Mouse (Mus musculus) thymus, postnatal 36 days (tissue): ENCODE results near the gene Uqcr11.
A peak's percentile ranks its signal among the peaks of the same experiment; 100 is the strongest.

Source experiments
- DNase-seq, 2 experiments: peaks; one replicate each; pipeline ENCODE4 v3.0.0; 2022; ENCODE audit warnings: mixed read lengths in 2 of 2

Uqcr11 gene

GRCm38 (mm10) chr10:80430375-80430980, 23.8 kb upstream of the Uqcr11 start:
- peak in 1 of 2 experiments; percentile 40 for DNase-seq

- DNase-seq = no peak
Measured at GRCm38 (mm10) chr10:80429800-80430199, 23.2 kb upstream of the Uqcr11 start.

GRCm38 (mm10) chr10:80425041-80425440, 18.4 kb upstream of the Uqcr11 start:
- DNase-seq = no peak

GRCm38 (mm10) chr10:80423562-80423961, 16.9 kb upstream of the Uqcr11 start:
- DNase-seq = peak in 1 of 2 experiments; percentile 60

- no peak for DNase-seq
Measured at GRCm38 (mm10) chr10:80421651-80422472, 15.2 kb upstream of the Uqcr11 start.

- no peak for DNase-seq
Measured at GRCm38 (mm10) chr10:80421208-80421607, 14.6 kb upstream of the Uqcr11 start.

GRCm38 (mm10) chr10:80420729-80421128, 14.1 kb upstream of the Uqcr11 start:
- DNase-seq = no peak

GRCm38 (mm10) chr10:80419419-80419818, 12.8 kb upstream of the Uqcr11 start:
- DNase-seq = no peak

GRCm38 (mm10) chr10:80418311-80418710, 11.7 kb upstream of the Uqcr11 start:
- DNase-seq = no peak

- no peak for DNase-seq
Measured at GRCm38 (mm10) chr10:80417841-80418240, 11.2 kb upstream of the Uqcr11 start.

- no peak for DNase-seq
Measured at GRCm38 (mm10) chr10:80417371-80417770, 10.7 kb upstream of the Uqcr11 start.

- no peak for DNase-seq
Measured at GRCm38 (mm10) chr10:80415566-80415965, 8.9 kb upstream of the Uqcr11 start.

GRCm38 (mm10) chr10:80412656-80413541, 6.3 kb upstream of the Uqcr11 start:
- DNase-seq = peak in 1 of 2 experiments; percentile 22

- DNase-seq = no peak
Measured at GRCm38 (mm10) chr10:80407924-80408323, 1.3 kb upstream of the Uqcr11 start.

GRCm38 (mm10) chr10:80405481-80406173, 1.0 kb downstream of the Uqcr11 start:
- peak; percentile 45 to 52 for DNase-seq

- peak in 1 of 2 experiments; percentile 35 for DNase-seq
Measured at GRCm38 (mm10) chr10:80403044-80403692, 3.5 kb downstream of the Uqcr11 start.

GRCm38 (mm10) chr10:80400704-80401161, 5.9 kb downstream of the Uqcr11 start:
- DNase-seq = no peak

- no peak for DNase-seq
Measured at GRCm38 (mm10) chr10:80399973-80400703, 6.5 kb downstream of the Uqcr11 start.

GRCm38 (mm10) chr10:80399191-80399972, 7.2 kb downstream of the Uqcr11 start, which contains the start of gene Mbd3:
TSS of gene Mbd3 (minus strand) at chr10:80399550.
- peak; percentile 99 to 100 for DNase-seq

GRCm38 (mm10) chr10:80398719-80399190, 7.9 kb downstream of the Uqcr11 start:
- peak; percentile 96 to 98 for DNase-seq
